Mouse (Mus musculus) testis, adult 2 months (tissue): ENCODE measurements around the gene Tada2b.

Source experiments
- CTCF ChIP-seq: fragments of 200-500 bp; IDR thresholded peaks from 2 replicates; pipeline ENCODE4 v1.5.1; 2012; ENCODE audit warnings: low read depth, mild to moderate bottlenecking, inconsistent platforms, low read length, moderate library complexity; ENCODE audit not compliant: control insufficient read depth, insufficient read depth, insufficient replicate concordance
- POLR2A ChIP-seq: fragments of 200-500 bp; IDR thresholded peaks from 2 replicates; pipeline ENCODE4 v1.6.1; 2012; ENCODE audit warnings: low read depth, mild to moderate bottlenecking, inconsistent platforms, low read length, moderate library complexity; ENCODE audit not compliant: control insufficient read depth

DNA sequence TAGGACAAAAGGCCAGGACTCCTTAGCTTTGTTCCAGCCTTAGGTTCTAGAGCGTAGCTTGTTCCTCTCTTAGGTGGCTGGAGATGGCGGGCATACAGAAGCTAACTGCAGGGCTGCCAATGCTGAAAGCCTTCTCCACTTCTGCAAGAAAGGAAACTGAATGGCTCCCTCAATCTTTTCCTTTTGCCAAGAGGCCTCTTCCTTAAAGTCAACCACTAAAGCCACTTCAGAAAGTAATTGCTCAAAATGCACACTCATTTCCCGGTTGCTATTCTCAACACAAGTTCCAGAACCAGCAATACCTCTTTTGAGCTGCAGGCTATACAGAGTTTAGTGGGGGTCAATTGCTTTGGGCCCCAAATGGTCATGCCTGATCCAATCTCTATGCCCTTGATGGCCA lies 6.6 kb downstream of the Tada2b start:
- TF ChIP-seq CTCF (no peak), POLR2A (no peak)
